Mouse (Mus musculus): ENCODE measurements around the gene Carhsp1.

DNA sequence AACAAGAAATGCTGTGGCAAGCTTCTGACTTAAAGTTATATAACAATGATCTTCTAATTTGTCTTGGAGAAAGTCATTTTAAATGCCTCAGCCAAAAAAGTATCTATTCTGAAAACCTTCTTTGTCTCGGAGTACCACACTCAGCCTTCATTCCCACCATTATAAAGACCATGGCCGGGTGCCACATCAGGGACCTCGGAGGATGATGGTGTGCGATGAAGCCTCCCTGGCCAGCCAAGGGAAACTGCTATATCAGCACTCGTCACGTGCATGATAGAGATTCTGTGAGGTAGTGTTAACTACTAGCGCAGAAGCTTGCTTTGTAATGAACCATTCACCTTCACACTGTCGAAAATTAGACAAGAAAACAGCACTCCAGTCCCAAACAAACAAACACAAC, 27.6 kb upstream of the Carhsp1 start:
- TF ChIP-seq MAX (IDR thresholded peaks at IDR 0.05; ENCODE audit: low read depth) (no peak), POLR2A (IDR thresholded peaks at IDR 0.05; ENCODE audit: insufficient read length, low read depth) (no peak), MYOG (IDR thresholded peaks at IDR 0.05; ENCODE audit: control insufficient read depth in 1 of 3, insufficient read depth in 1 of 3, insufficient read length in 2 of 3, low read depth in 2 of 3) (no peak), POLR2AphosphoS2 (IDR thresholded peaks at IDR 0.05; ENCODE audit: insufficient read length, low read depth) (no peak), USF1 (IDR thresholded peaks at IDR 0.05; ENCODE audit: low read depth) (no peak), TCF12 (IDR thresholded peaks at IDR 0.05; ENCODE audit: insufficient read depth, poor library complexity, severe bottlenecking) (no peak), MYOD1 (IDR thresholded peaks at IDR 0.05; ENCODE audit: control insufficient read depth in 1 of 3, insufficient read length in 2 of 3, low read depth in 2 of 3) (no peak), E2F4 (IDR thresholded peaks at IDR 0.05; ENCODE audit: insufficient read depth) (no peak), CEBPB (IDR thresholded peaks at IDR 0.05; ENCODE audit: insufficient read depth, poor library complexity, severe bottlenecking) (no peak)
